Mouse (Mus musculus) C2C12 (cell line): ENCODE measurements around the gene Lsamp. TPM values are rescaled to one million over a fixed set of nuclear protein-coding genes. Genes with fewer than 3 reads are reported as not detected.

Experiments
- H3K27me3 ChIP-seq: one replicate; pipeline ENCODE4 v1.6.1; 2011; ENCODE audit not compliant: control insufficient read depth, insufficient read depth, insufficient read length
- H3K36me3 ChIP-seq: one replicate; pipeline ENCODE4 v1.6.1; 2011; ENCODE audit not compliant: control insufficient read depth, insufficient read depth
- H3K4me3 ChIP-seq: one replicate; pipeline ENCODE4 v1.5.1; 2011; ENCODE audit warnings: mild to moderate bottlenecking, control low read depth; ENCODE audit not compliant: poor library complexity, insufficient read depth, severe bottlenecking
- H3K79me2 ChIP-seq: one replicate; pipeline ENCODE4 v1.6.1; 2011; ENCODE audit not compliant: control insufficient read depth, insufficient read depth
- H3K79me3 ChIP-seq: one replicate; pipeline ENCODE4 v1.6.1; 2011; ENCODE audit warnings: low read depth, control low read depth
- H3ac ChIP-seq: one replicate; pipeline ENCODE3; 2011; ENCODE audit warnings: low read depth; ENCODE audit not compliant: control insufficient read depth, insufficient read length
- CEBPB ChIP-seq: IDR thresholded peaks from one replicate; pipeline ENCODE4 v1.6.1; 2011; ENCODE audit warnings: low read depth, mild to moderate bottlenecking, control low read depth, moderate library complexity
- CTCF ChIP-seq: IDR thresholded peaks from one replicate; pipeline ENCODE4 v1.5.1; 2011; ENCODE audit not compliant: control insufficient read depth, insufficient read depth, insufficient read length
- FOSL1 ChIP-seq: IDR thresholded peaks from one replicate; pipeline ENCODE4 v1.8.0; 2011; ENCODE audit warnings: mild to moderate bottlenecking, low read length; ENCODE audit not compliant: poor library complexity, insufficient read depth, severe bottlenecking
- MAX ChIP-seq: IDR thresholded peaks from one replicate; pipeline ENCODE4 v1.6.1; 2011; ENCODE audit warnings: mild to moderate bottlenecking, control low read depth
- MYOD1 ChIP-seq: IDR thresholded peaks from one replicate; pipeline ENCODE4 v1.6.1; 2011; ENCODE audit warnings: low read depth; ENCODE audit not compliant: control insufficient read depth, insufficient read length
- MYOG ChIP-seq: IDR thresholded peaks from one replicate; pipeline ENCODE4 v1.6.1; 2011; ENCODE audit not compliant: control insufficient read depth, insufficient read length; ENCODE audit errors: extremely low read depth
- USF1 ChIP-seq: IDR thresholded peaks from one replicate; pipeline ENCODE4 v1.6.1; 2011; ENCODE audit warnings: low read depth, mild to moderate bottlenecking, control low read depth, moderate library complexity
- polyA plus RNA-seq: library from polyadenylated mRNA; unstranded; fragments of >200 nt; fragmentation: generic; extraction: Trizol; gene quantifications from one replicate; pipeline ENCODE4 v1.2.1, GENCODE M21; 2012; ENCODE audit warnings: missing spikeins

Lsamp gene
- polyA plus RNA-seq, 1 experiment, result not detected

DNA sequence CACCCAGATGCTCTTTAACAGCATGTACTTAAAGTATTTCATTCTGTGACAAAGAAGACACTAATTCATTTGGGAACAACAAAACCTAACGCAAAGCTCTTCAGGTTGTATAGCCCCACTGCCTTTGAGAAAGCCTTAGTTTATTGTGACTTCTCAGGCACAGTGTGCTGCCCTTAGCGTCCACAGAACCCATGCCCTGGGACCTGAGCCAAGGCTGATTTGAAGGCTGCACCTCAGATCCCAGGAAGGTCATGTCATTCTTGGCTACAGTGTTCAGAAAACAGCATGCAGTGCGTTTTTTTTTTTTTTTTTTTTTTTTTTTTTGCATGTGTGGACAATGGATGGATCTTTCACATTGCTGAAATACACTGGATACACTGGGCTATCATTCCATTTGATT, 210.2 kb downstream of the Lsamp start:
- no peaks in the 10 kb centered on the region for H3K79me2 ChIP-seq
- H3K27me3 ChIP-seq, result no peaks in the 10 kb centered on the region
- H3K36me3 ChIP-seq, result no peaks in the 10 kb centered on the region
- no peak overlapping the region for H3K4me3 ChIP-seq
- no peaks in the 10 kb centered on the region for H3K79me3 ChIP-seq
- H3ac ChIP-seq, result no peak overlapping the region
- TF ChIP-seq FOSL1 (no peak), USF1 (no peak), CTCF (no peak)

GRCm38 (mm10) chr16:40194839-40195238, 210.7 kb downstream of the Lsamp start:
- TF ChIP-seq FOSL1 (no peak), CEBPB (no peak), MAX (no peak), MYOD1 (no peak), USF1 (no peak)
- H3K27me3 ChIP-seq, result no peaks in the 10 kb centered on the region
- no peak overlapping the region for H3ac ChIP-seq
- H3K79me2 ChIP-seq, result no peaks in the 10 kb centered on the region
- H3K36me3 ChIP-seq, result no peaks in the 10 kb centered on the region
- no peaks in the 10 kb centered on the region for H3K79me3 ChIP-seq
- no peak overlapping the region for H3K4me3 ChIP-seq

DNA sequence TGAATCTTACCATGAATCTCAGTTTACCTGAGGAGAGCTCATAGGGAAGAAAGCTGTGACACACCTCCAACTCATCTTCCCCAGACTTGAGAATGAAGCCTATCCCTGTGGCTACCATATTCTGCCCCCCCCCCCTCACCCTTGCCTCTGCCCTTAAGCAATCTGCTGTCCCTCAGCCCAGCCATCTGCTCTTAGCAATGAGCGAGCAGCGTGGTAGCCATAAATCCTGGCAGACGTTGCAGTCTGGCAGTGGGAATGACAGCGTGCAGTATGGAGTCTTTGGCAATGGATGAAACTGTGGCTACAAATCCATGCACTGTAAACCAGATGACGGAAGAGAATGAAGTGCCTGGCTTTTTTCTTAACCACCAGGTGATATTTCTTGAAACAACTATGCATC, 244.5 kb downstream of the Lsamp start:
- H3K4me3 ChIP-seq, result no peak overlapping the region
- H3ac ChIP-seq, result no peak overlapping the region
- H3K79me2 ChIP-seq, result no peaks in the 10 kb centered on the region
- TF ChIP-seq CEBPB, result no peak
- TF ChIP-seq MYOD1, result no peak
- TF ChIP-seq MYOG, result no peak
- TF ChIP-seq CTCF, result no peak
- no peak for TF ChIP-seq MAX
- no peak for TF ChIP-seq USF1
- TF ChIP-seq FOSL1, result no peak
- H3K27me3 ChIP-seq, result no peaks in the 10 kb centered on the region
- no peaks in the 10 kb centered on the region for H3K36me3 ChIP-seq
- no peaks in the 10 kb centered on the region for H3K79me3 ChIP-seq

DNA sequence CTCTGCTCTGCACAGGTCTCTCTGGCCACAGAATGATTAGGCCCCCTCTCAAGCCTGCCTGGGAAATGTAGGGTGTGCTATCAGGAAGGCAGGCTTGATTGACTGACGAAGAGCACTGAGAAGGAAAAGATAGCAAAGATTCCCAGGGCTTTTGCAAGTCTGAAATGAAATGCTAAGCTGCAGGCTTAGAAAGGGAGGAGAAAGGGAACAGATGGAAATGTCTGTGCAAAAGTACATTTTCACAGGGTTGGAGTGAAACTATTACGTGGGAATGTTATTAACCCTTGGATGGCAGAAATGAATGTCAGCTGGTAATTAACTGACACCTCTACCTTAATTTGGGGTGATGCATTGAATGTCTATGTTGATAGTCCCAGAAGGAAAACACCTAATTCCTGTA, 248.9 kb downstream of the Lsamp start:
- H3K36me3 ChIP-seq, result no peaks in the 10 kb centered on the region

DNA sequence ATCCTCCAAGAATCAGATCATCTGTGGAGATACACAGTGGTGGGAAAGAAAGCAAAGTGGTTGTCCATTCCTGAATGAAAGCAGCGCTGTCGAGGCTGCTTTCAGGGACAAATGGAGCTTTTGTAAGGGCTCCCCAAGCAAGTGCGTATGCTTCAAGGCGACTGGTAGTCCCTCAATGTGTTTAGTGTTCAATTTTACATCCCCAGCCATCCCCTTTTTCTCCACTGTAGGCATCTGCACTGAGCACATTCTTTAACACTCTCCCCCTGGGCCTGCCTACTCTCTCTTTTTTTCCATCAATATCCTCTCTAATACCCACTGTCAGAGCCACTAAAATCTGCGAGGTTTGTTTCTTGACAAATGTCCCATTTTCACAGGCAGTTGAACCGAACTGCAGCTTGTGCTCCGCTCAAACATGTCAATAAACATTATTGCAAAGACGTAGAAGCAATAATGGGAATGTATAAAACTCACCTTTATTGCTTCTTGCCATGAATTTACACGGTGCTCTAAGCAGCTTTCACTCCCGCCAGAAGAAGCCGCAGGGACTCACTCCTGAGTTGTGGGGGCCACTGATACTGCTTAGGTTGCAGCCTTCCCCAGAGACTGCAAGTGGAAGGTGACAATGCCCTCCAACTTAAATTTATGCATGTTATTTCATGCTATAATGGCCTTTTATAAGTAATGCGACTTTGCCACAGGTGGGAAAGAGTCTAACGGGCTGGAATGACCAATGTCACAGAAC, 250.2 kb downstream of the Lsamp start:
- Histone ChIP-seq H3K4me3 (no peak overlapping the region), H3K79me3 (no peaks in the 10 kb centered on the region), H3ac (no peak overlapping the region), H3K79me2 (no peaks in the 10 kb centered on the region), H3K27me3 (no peaks in the 10 kb centered on the region), H3K36me3 (no peaks in the 10 kb centered on the region)
- TF ChIP-seq MYOG, result no peak
- TF ChIP-seq USF1, result no peak
- no peak for TF ChIP-seq CTCF
- no peak for TF ChIP-seq MYOD1
- TF ChIP-seq MAX, result no peak
- no peak for TF ChIP-seq FOSL1
- TF ChIP-seq CEBPB, result no peak

More for the DNA sequence above, 248.9 kb downstream of the Lsamp start:
- TF ChIP-seq MAX (no peak), FOSL1 (no peak), USF1 (no peak), CEBPB (no peak), CTCF (no peak)
- Histone ChIP-seq H3ac (no peak overlapping the region), H3K79me3 (no peaks in the 10 kb centered on the region), H3K4me3 (no peak overlapping the region), H3K27me3 (no peaks in the 10 kb centered on the region), H3K79me2 (no peaks in the 10 kb centered on the region)

- no peaks in the 10 kb centered on the region for H3K36me3 ChIP-seq
- H3K27me3 ChIP-seq, result no peaks in the 10 kb centered on the region
- TF ChIP-seq MAX, result no peak
- no peak for TF ChIP-seq FOSL1
- no peak for TF ChIP-seq MYOG
- TF ChIP-seq MYOD1, result no peak
- TF ChIP-seq USF1, result no peak
- no peak for TF ChIP-seq CTCF
- no peak for TF ChIP-seq CEBPB
Measured at GRCm38 (mm10) chr16:40271859-40272258, 287.7 kb downstream of the Lsamp start.

More at GRCm38 (mm10) chr16:40271859-40272258, 287.7 kb downstream of the Lsamp start:
- H3K79me3 ChIP-seq, result no peaks in the 10 kb centered on the region
- H3K4me3 ChIP-seq, result no peak overlapping the region
- H3K79me2 ChIP-seq, result no peaks in the 10 kb centered on the region
- H3ac ChIP-seq, result no peak overlapping the region
